Mouse (Mus musculus) olfactory bulb, adult 2 months (tissue): ENCODE measurements at regions not wholly inside any gene's neighbourhood (a gene's known extent, or its start where the extent isn't known, plus 50 kb on each side); places are given as distances from the start of the nearest gene placed in this dataset.

ENCODE experiments used
- CTCF ChIP-seq: fragments of 200-500 bp; IDR thresholded peaks from 2 replicates; pipeline ENCODE4 v1.5.1; 2012; ENCODE audit warnings: low read depth, mild to moderate bottlenecking, low read length, moderate library complexity; ENCODE audit not compliant: insufficient read depth
- POLR2A ChIP-seq: fragments of 200-500 bp; IDR thresholded peaks from 2 replicates; pipeline ENCODE4 v1.6.1; 2012; ENCODE audit warnings: mild to moderate bottlenecking, low read depth, low read length, moderate library complexity; ENCODE audit not compliant: insufficient read depth

DNA sequence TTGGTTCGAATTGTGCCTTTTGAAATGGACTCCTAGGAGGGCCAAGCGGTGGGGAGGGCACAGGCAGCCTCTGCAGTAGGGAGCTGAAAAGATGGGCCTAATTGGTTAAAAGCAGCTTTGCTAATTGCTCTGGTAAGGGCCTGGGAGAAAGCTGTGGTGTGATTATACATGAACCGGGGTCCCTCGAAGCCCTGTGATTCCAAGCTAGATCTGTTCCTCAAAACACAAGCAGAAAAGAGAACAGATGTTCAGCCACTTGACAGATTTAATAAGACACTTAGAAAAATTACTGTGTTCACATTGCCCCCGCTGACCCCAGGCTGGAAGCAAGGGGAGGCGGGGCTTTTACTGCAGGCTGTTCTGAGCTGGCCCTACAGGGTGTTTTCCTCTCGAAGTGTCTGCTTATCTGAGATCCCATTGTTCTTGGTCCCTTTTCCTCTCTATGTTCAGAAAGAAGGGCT lies 202.7 kb upstream of the Mphosph6 start:
- TF ChIP-seq CTCF, result no peak
- no peak for TF ChIP-seq POLR2A
